Mouse (Mus musculus): ENCODE measurements at regions not wholly inside any gene's neighbourhood (a gene's known extent, or its start where the extent isn't known, plus 50 kb on each side); places are given as distances from the start of the nearest gene placed in this dataset.

GRCm38 (mm10) chr4:7385069-7385468, 853.8 kb downstream of the Car8 start:
- TF ChIP-seq CTCF (conservative IDR thresholded peaks at IDR 0.05; ENCODE audit: insufficient read depth, insufficient read length, low read depth, low read length) (no peak), POLR2A (IDR thresholded peaks at IDR 0.05; ENCODE audit: low read depth, low read length) (no peak)
